Mouse (Mus musculus): ENCODE measurements around the gene Gabrb2. TPM values are rescaled to one million over a fixed set of nuclear protein-coding genes. Genes with fewer than 3 reads are reported as not detected.
A peak's percentile ranks its signal among the peaks of the same experiment; 100 is the strongest.

The Gabrb2 gene
- polyA plus RNA-seq, 1 experiment from 2014 or later = 32.3 TPM

GRCm38 (mm10) chr11:42650111-42650510 is 230.6 kb downstream of the Gabrb2 start:
- peaks cover 6% of the 10 kb centered on the region for H3K4me1 ChIP-seq (replicated peaks; ENCODE audit: control insufficient read depth, insufficient read depth, low read length)
- H3K27me3 ChIP-seq (replicated peaks; ENCODE audit: control insufficient read depth, insufficient read depth, low read length) = no peaks in the 10 kb centered on the region
- H3K4me3 ChIP-seq (replicated peaks; ENCODE audit: low read length) = no peak overlapping the region
- no peak overlapping the region for H3K27ac ChIP-seq (ENCODE audit: low read length)
- 59% methylated on average over 5 of the region's 5 CpGs for WGBS
- peak; percentile 73 for ATAC-seq
- no peak overlapping the region for H3K9ac ChIP-seq (replicated peaks; ENCODE audit: low read depth, low read length)
- H3K9me3 ChIP-seq (ENCODE audit: control insufficient read depth, low read length) = no peaks in the 10 kb centered on the region
- H3K4me2 ChIP-seq (ENCODE audit: low read length) = no peak overlapping the region
- no peaks in the 10 kb centered on the region for H3K36me3 ChIP-seq (ENCODE audit: control insufficient read depth, insufficient read depth)

DNA sequence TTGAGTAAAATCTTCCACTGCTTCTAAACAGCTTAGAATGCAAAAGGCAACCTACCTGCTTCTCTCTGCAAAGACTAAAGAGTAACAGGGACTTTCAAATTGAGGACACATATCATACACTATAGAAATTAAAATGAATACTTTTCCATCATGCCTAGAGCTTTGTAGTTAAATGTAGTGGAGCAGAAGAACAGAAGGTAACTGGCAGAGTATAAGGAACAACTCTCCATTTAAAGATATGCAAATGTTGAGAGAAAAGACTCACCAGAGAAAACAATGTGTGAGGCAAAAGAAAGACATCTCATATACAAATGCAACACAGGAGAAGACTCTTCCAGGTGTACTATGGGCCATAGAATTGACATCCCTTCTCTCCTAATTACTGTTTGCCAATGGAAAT is 232.0 kb downstream of the Gabrb2 start:
- Histone ChIP-seq H3K4me1 (replicated peaks; ENCODE audit: control insufficient read depth, insufficient read depth, low read length) (peaks cover 6% of the 10 kb centered on the region), H3K4me2 (ENCODE audit: low read length) (no peak overlapping the region), H3K27ac (ENCODE audit: low read length) (no peak overlapping the region), H3K27me3 (replicated peaks; ENCODE audit: control insufficient read depth, insufficient read depth, low read length) (no peaks in the 10 kb centered on the region), H3K4me3 (replicated peaks; ENCODE audit: low read length) (no peak overlapping the region), H3K9ac (replicated peaks; ENCODE audit: low read depth, low read length) (no peak overlapping the region), H3K9me3 (ENCODE audit: control insufficient read depth, low read length) (no peaks in the 10 kb centered on the region), H3K36me3 (ENCODE audit: control insufficient read depth, insufficient read depth) (no peaks in the 10 kb centered on the region)
- no peak for ATAC-seq

GRCm38 (mm10) chr11:42654189-42654588 is 234.6 kb downstream of the Gabrb2 start:
- Histone ChIP-seq H3K36me3 (ENCODE audit: control insufficient read depth, insufficient read depth) (no peaks in the 10 kb centered on the region), H3K4me3 (replicated peaks; ENCODE audit: low read length) (no peak overlapping the region), H3K4me2 (ENCODE audit: low read length) (no peak overlapping the region), H3K4me1 (replicated peaks; ENCODE audit: control insufficient read depth, insufficient read depth, low read length) (peaks cover 6% of the 10 kb centered on the region), H3K27me3 (replicated peaks; ENCODE audit: control insufficient read depth, insufficient read depth, low read length) (no peaks in the 10 kb centered on the region), H3K27ac (ENCODE audit: low read length) (no peak overlapping the region), H3K9me3 (ENCODE audit: control insufficient read depth, low read length) (no peaks in the 10 kb centered on the region), H3K9ac (replicated peaks; ENCODE audit: low read depth, low read length) (no peak overlapping the region)
- 14% methylated on average over 3 of the region's 3 CpGs for WGBS
- ATAC-seq = peak; percentile 97

GRCm38 (mm10) chr11:42668657-42669056 is 249.1 kb downstream of the Gabrb2 start:
- no peaks in the 10 kb centered on the region for H3K9me3 ChIP-seq (ENCODE audit: control insufficient read depth, low read length)
- no peak overlapping the region for H3K9ac ChIP-seq (replicated peaks; ENCODE audit: low read depth, low read length)
- no peaks in the 10 kb centered on the region for H3K27me3 ChIP-seq (replicated peaks; ENCODE audit: control insufficient read depth, insufficient read depth, low read length)
- H3K4me2 ChIP-seq (ENCODE audit: low read length) = no peak overlapping the region
- WGBS = 88% methylated on average over 4 of the region's 4 CpGs
- no peaks in the 10 kb centered on the region for H3K4me1 ChIP-seq (replicated peaks; ENCODE audit: control insufficient read depth, insufficient read depth, low read length)
- no peak overlapping the region for H3K4me3 ChIP-seq (replicated peaks; ENCODE audit: low read length)
- H3K36me3 ChIP-seq (ENCODE audit: control insufficient read depth, insufficient read depth) = no peaks in the 10 kb centered on the region
- no peak for ATAC-seq
- no peak overlapping the region for H3K27ac ChIP-seq (ENCODE audit: low read length)

Other genes with a start within 250 kb of the Gabrb2 start
- 14.1 and 18.0 TPM in 2 replicates for gene Gabra1, start 236.8 kb upstream of the Gabrb2 start, polyA plus RNA-seq (2015; fragmentation: Nextera tagmentation; extraction: Ambion mirVana)
- not detected in 2 replicates for gene Gabra6, start 98.7 kb upstream of the Gabrb2 start, polyA plus RNA-seq (2015; fragmentation: Nextera tagmentation; extraction: Ambion mirVana)

Data from forebrain, embryonic 16.5 days (tissue).